Mouse (Mus musculus): ENCODE results near the gene Nkx6-2.

The Nkx6-2 gene

GRCm38 (mm10) chr7:139570788-139571187 lies 11.8 kb downstream of the Nkx6-2 start:
- DNase-seq (ENCODE audit: inconsistent age in 2 of 2, low spot score in 1 of 2): no peak

GRCm38 (mm10) chr7:139566533-139566932 lies 16.1 kb downstream of the Nkx6-2 start:
- DNase-seq (ENCODE audit: inconsistent age in 2 of 2, low spot score in 1 of 2): no peak

- DNase-seq (ENCODE audit: inconsistent age in 2 of 2, low spot score in 1 of 2): no peak
Measured at GRCm38 (mm10) chr7:139565998-139566397, 16.6 kb downstream of the Nkx6-2 start.

DNA sequence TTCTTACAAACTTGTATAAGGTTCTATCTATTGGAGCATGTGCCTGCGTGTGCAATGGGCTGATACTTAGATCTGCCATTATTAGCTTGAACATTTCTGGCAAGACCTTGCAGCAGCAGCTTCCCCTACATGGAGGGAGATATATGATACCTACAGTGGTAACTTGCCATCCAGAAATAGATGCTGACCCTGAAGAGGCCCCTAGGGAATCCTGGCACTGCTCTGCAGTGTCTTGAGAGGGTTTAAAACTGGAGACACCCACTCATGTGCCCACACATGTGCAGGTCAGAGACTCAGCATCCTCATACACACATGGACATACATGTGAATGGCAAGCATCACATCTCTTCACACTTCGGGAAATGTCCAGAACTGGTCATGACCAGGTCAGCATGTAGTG lies 18.4 kb downstream of the Nkx6-2 start:
- no peak for DNase-seq (ENCODE audit: inconsistent age in 2 of 2, low spot score in 1 of 2)

DNA sequence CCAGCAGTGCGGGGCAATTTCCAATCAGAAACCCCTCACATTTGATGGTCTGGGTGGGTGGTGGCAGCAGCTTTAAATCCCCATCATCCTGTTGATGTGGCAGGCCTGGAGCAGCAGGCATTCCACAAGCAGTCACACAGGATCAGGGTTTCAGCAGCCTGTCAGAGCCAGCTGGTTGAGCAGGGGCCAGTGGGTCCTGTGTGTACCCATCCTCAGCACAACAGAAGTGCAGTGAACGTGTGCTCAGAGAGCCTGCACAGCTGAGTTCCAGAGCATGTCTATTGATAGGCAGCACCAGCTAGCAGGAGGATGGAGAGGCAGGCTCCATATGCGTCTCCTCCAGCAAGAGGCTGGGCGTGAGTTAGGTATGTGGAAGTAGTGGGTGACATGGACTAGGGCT lies 19.2 kb downstream of the Nkx6-2 start:
- no peak for DNase-seq (ENCODE audit: inconsistent age in 2 of 2, low spot score in 1 of 2)

DNA sequence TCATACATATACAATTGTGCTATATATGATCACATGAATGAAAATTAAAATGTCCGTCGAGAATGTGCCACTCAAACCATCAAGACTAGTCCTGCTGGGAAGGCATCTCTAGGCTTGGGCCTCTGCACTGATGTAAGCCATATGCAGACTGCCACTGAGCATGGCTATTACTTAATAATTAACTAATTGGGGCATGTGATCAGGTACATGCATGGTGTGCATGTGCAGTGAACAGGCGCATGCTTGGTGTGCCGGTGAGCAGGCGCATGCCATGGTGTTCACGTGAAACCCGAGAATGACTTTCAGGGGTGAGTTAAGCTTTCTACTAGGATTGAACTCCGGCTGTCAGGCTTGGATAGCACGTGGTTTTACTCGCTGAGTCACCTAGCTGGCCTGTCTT lies 22.9 kb downstream of the Nkx6-2 start:
- no peak for DNase-seq (ENCODE audit: inconsistent age in 2 of 2, low spot score in 1 of 2)

DNA sequence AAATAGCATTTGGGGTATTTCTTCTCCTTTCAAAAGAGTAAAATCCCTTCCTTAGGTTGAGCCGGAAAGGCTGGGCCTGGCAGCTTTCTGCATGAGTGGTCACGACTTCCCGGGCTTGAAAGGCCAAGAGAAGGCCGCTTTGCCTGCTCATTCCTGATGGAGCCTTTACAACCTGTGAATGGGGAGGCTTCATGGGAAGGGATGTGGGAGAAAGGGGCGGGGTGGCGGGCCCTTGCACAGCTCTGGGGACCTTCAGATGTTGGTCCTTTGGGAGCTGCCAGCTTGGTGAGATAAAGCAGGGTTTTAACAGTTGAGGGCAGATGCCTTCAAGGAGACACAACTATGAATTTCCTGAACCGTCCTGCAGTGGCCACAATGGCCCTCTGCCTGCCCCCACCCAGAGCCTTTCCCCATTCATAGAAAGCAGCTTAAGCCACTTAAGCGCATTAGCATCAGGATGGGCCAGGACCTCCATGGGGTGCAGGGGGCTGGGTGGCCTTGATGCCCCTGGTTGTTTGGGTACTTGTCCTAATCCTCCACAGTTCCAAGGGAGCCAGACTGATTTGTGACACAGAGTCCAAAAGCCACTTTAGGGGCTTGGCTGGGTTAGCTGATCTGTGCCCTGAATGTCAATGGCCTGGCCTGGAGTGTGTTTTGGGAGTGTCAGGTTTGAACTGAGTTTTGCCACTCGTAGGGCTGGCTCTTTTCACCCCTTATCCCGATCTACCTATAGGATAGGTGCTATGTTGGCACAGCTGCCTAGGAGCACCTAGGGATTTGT lies 25.7 kb downstream of the Nkx6-2 start:
- DNase-seq (ENCODE audit: inconsistent age in 2 of 2, low spot score in 1 of 2): no peak

GRCm38 (mm10) chr7:139556331-139556730 lies 26.3 kb downstream of the Nkx6-2 start:
- no peak for DNase-seq (ENCODE audit: inconsistent age in 2 of 2, low spot score in 1 of 2)

- DNase-seq (ENCODE audit: inconsistent age in 2 of 2, low spot score in 1 of 2): no peak
Measured at GRCm38 (mm10) chr7:139551519-139551918, 31.1 kb downstream of the Nkx6-2 start.

GRCm38 (mm10) chr7:139550086-139550783 lies 32.4 kb downstream of the Nkx6-2 start:
- no peak for DNase-seq (ENCODE audit: inconsistent age in 2 of 2, low spot score in 1 of 2)

DNA sequence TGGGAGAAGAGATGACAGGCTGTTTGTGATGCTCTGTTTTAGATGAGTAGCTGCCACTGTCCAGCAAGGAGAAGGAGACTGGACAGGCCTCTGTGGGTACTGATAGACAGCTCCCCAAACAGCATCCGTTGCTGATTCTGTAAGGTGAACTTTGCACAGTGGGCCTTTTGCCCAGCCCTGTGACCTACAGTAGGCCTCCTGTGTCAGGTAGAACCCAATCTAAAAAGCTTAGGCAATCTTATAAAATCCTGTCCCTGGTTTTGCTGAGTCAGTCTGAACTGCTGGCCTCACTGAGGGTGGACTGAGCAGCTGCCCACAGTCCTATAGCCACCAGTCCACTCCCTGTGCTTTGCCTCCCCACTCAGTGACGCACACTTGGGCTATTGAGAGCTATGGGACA lies 35.3 kb downstream of the Nkx6-2 start:
- DNase-seq (ENCODE audit: inconsistent age in 2 of 2, low spot score in 1 of 2): no peak

DNA sequence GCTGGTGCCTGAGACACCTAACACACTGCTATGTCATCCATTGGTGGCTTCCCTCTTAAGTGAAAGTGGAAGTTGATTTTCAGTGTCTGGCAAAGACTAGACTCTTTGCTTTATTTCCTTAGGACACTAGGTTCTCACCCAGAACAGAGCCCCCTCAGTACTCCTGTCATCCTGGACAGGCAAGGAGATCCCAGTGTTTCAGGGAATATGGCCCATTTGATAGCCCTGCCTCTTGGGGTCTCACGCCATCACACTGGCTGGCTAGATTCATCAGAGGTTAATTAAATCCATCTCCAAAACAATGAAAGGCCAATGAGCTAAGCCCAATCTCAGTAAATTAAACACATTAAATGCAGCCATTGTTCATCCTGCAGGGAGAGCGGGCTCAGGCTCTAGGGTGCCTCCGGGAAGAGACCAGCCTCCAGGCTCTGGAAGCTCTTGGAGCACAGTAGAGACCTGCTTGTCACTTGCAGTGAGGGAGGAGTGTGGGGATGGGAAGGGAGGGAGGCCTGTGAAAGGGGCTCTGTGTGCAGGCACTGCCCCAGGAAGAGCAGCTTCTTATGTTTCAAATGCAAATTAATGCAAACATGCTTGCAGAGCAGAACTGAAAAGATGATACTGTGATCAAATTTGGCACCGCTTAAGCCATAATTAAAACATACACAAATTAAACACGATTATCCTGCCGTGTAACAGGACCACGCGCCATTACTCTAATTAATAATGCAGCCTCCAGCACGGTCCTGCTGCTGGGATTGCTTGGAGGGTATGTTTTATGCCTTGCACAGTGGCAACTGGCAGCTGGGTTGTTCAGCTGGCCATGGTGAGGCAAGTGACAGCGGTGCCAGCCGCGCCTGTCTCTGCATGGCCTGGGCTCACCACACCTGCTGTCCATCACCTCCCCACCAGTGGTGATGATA lies 37.6 kb downstream of the Nkx6-2 start:
- DNase-seq (ENCODE audit: inconsistent age in 2 of 2, low spot score in 1 of 2): no peak

DNA sequence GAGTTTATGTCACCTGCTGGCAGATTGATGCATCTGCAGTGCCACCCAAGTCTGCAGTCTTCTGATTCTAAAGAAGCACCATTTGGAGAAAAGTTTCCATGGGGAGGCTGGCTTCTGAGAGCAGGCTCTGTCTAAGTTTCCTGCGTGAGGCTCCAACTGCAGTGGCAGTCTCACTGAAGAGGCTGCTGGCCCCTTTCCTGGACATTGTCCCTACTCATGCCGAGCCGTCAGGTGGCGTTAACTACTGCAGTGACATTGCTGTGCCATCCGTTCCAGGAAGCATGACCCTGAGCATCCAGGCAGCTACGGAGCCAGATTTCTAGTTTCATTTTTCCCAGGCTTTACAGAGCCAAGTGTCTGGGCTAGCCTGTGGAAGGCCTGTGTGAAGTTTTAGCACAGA lies 41.2 kb downstream of the Nkx6-2 start:
- DNase-seq (ENCODE audit: inconsistent age in 2 of 2, low spot score in 1 of 2): peak in 1 of 2 experiments; percentile 54

DNA sequence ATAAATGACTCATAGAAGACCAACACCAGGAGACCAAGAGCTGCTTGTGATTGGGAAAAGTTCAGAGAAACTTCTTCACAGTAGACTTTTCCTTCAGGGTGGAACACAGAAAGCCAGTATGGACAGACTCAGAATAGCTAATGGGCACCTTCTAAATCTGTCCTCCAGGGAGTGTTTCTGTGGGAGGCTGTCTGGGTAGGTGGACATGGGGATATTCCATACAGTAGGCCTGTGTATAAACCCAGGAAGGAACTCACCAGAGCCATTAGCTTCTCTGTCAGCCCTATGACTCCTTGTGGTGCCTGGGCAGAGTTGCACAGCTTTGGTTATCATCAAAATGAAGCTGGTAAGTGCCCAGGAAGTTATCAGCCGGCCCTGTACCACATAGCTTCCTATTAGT lies 42.0 kb downstream of the Nkx6-2 start:
- DNase-seq (ENCODE audit: inconsistent age in 2 of 2, low spot score in 1 of 2): no peak

DNA sequence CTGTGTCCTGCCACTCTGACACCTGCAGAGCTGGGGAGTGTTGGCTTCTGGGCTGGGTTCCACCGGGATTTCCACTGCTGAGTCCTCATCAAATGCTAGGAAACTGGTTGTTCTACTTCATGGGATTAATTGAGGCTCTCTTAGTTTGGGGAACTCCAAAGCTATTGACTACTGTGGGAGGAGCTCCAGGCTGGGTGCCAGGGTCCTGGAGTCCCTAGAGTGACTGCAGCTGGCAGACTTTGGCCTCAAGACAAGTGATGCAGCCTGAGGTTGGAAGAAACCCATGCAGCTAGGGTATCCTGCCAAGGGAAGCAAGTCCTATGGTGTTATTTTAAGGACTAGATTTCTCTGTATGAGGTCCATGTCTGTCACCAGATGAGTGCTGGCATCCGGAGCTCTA lies 44.1 kb downstream of the Nkx6-2 start:
- DNase-seq (ENCODE audit: inconsistent age in 2 of 2, low spot score in 1 of 2): no peak

DNA sequence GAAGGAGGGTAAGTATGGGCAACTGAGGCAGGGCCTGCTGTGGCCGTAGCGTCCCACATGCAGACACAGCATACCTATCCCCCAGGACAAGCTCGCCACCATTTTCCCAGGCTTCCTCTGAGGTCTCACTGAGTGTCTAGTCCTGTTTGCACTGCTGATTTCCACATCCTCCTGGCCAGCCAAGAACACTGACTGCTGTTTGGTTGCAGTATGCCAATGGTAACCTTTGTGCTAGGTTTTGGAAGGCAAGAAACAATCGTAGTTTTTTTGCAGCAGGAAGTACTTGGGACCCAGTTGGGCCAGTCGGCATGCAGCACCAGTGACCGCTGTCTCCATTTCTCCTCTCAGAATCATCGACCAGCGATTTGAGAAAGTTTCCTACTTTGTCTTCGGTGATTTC lies 44.8 kb downstream of the Nkx6-2 start:
- DNase-seq (ENCODE audit: inconsistent age in 2 of 2, low spot score in 1 of 2): no peak

GRCm38 (mm10) chr7:139536831-139537230 lies 45.8 kb downstream of the Nkx6-2 start:
- DNase-seq (ENCODE audit: inconsistent age in 2 of 2, low spot score in 1 of 2): no peak

GRCm38 (mm10) chr7:139536331-139536730 lies 46.3 kb downstream of the Nkx6-2 start:
- DNase-seq (ENCODE audit: inconsistent age in 2 of 2, low spot score in 1 of 2): peak in 1 of 2 experiments; percentile 44

DNA sequence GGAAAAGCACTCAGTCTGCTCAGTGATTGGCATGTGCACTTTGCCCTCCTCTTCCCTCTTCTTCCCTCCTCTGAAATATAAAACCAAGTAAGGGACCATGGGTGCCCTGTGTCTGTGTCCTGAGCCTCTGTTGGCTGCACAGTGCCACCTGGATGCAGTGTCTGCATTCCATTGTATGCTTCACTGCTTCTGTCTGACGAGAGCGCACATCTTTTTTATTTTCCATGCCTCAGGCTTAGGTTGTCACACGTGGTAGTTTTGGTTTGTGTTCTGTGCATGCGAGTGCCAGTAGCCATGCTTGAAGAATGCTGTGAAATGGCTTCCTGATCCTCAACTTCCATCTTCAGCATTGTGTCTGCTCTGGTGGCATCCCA lies 51.2 kb downstream of the Nkx6-2 start:
- no peak for DNase-seq (ENCODE audit: inconsistent age in 2 of 2, low spot score in 1 of 2)

- peak; percentile 86 to 91 for DNase-seq (ENCODE audit: inconsistent age in 2 of 2, low spot score in 1 of 2)
Measured at GRCm38 (mm10) chr7:139530591-139531427, 51.8 kb downstream of the Nkx6-2 start.

Data from adrenal gland, adult (tissue).